Mouse (Mus musculus) midbrain, embryonic 14.5 days (tissue): ENCODE measurements around the gene Lgals1. TPM values are rescaled to one million over a fixed set of nuclear protein-coding genes. Genes with fewer than 3 reads are reported as not detected.

Source experiments
- ATAC-seq: fragments of 200-750 bp; cut with Nextera tagmentation; 2 replicates; pipeline ENCODE4 v1.8.0; 2017; ENCODE audit warnings: moderate number of reproducible peaks, moderate library complexity; ENCODE audit not compliant: low FRiP score, low TSS enrichment
- DNase-seq: peaks from one replicate; pipeline ENCODE4 v3.0.0-alpha.2; 2015
- H3K27ac ChIP-seq: fragments of 300-500 bp; sonication (generic); replicated peaks from 2 replicates; pipeline ENCODE4 v1.5.1; 2014; ENCODE audit warnings: mild to moderate bottlenecking, low read depth, low read length, moderate library complexity
- H3K27me3 ChIP-seq: fragments of 300-500 bp; sonication (generic); 2 replicates; pipeline ENCODE4 v1.6.1; 2014; ENCODE audit warnings: low read length, control low read depth, mixed read lengths; ENCODE audit not compliant: control insufficient read depth, insufficient read depth
- H3K36me3 ChIP-seq: fragments of 300-500 bp; sonication (generic); 2 replicates; pipeline ENCODE4 v1.6.1; 2014; ENCODE audit warnings: low read length, control low read depth; ENCODE audit not compliant: control insufficient read depth, insufficient read depth
- H3K4me1 ChIP-seq: fragments of 300-500 bp; sonication (generic); 2 replicates; pipeline ENCODE4 v1.6.1; 2014; ENCODE audit warnings: mild to moderate bottlenecking, antibody characterized with exemption, low read length, control low read depth; ENCODE audit not compliant: control insufficient read depth, insufficient read depth
- H3K4me2 ChIP-seq: fragments of 300-500 bp; sonication (generic); 2 replicates; pipeline ENCODE4 v1.6.1; 2014; ENCODE audit warnings: mild to moderate bottlenecking, low read length, moderate library complexity
- H3K4me3 ChIP-seq: fragments of 300-500 bp; sonication (generic); replicated peaks from 2 replicates; pipeline ENCODE4 v1.5.1; 2014; ENCODE audit warnings: low read depth, low read length
- H3K9ac ChIP-seq: fragments of 300-500 bp; sonication (generic); replicated peaks from 2 replicates; pipeline ENCODE4 v1.6.1; 2014; ENCODE audit warnings: mild to moderate bottlenecking, low read length, moderate library complexity
- H3K9me3 ChIP-seq: fragments of 300-500 bp; sonication (generic); 2 replicates; pipeline ENCODE4 v1.6.1; 2016; ENCODE audit warnings: low read length, control low read depth, mixed read lengths; ENCODE audit not compliant: control insufficient read depth
- WGBS: fragments of 180-500 bp; shearing (Covaris S2); extraction: QIAGEN DNeasy Blood & Tissue Kit; methylation state at CpG from one replicate; pipeline ENCODE4 v1.1.7; 2014; 5-methylcytosine and 5-hydroxymethylcytosine counted together
- polyA plus RNA-seq: library from polyadenylated mRNA; unstranded; fragments of >200 nt; fragmentation: Nextera tagmentation; extraction: Ambion mirVana; gene quantifications from 2 replicates; pipeline ENCODE4 v1.2.1, GENCODE M21; 2014

The Lgals1 gene
- polyA plus RNA-seq, 1 experiment from 2014 or later: 101 TPM

GRCm38 (mm10) chr15:78937311-78937710 lies 10.8 kb downstream of the Lgals1 start:
- Histone ChIP-seq H3K4me3 (no peak overlapping the region), H3K36me3 (peaks cover 51% of the 10 kb centered on the region), H3K9me3 (no peaks in the 10 kb centered on the region), H3K4me1 (peaks cover 11% of the 10 kb centered on the region), H3K27me3 (no peaks in the 10 kb centered on the region), H3K4me2 (no peak overlapping the region), H3K9ac (no peak overlapping the region), H3K27ac (no peak overlapping the region)
- 79% methylated on average over 10 of the region's 10 CpGs for WGBS
- ATAC-seq (no peak), DNase-seq (no peak)

- Histone ChIP-seq H3K27me3 (no peaks in the 10 kb centered on the region), H3K9me3 (no peaks in the 10 kb centered on the region), H3K4me2 (no peak overlapping the region), H3K9ac (no peak overlapping the region), H3K4me3 (no peak overlapping the region), H3K4me1 (peaks cover 14% of the 10 kb centered on the region), H3K36me3 (peaks cover 51% of the 10 kb centered on the region), H3K27ac (no peak overlapping the region)
- no peak for DNase-seq
- 77% methylated on average over 2 of the region's 2 CpGs for WGBS
- no peak for ATAC-seq
Measured at GRCm38 (mm10) chr15:78937963-78938362, 11.4 kb downstream of the Lgals1 start.

GRCm38 (mm10) chr15:78940325-78940724 lies 13.8 kb downstream of the Lgals1 start:
- Histone ChIP-seq H3K27ac (no peak overlapping the region), H3K9ac (no peak overlapping the region), H3K4me1 (peaks cover 14% of the 10 kb centered on the region), H3K4me3 (no peak overlapping the region), H3K27me3 (no peaks in the 10 kb centered on the region), H3K36me3 (peaks cover 51% of the 10 kb centered on the region), H3K4me2 (no peak overlapping the region), H3K9me3 (no peaks in the 10 kb centered on the region)
- no peak for DNase-seq
- WGBS: 93% methylated on average over 13 of the region's 13 CpGs
- ATAC-seq: no peak

GRCm38 (mm10) chr15:78942663-78943062 lies 16.1 kb downstream of the Lgals1 start:
- H3K4me3 ChIP-seq: peak overlapping the region; percentile 16; the same call in 1 of the 2 replicates
- ATAC-seq (peak; percentile 55; the same call in 1 of the 2 replicates), DNase-seq (peak; percentile 91)
- peaks cover 40% of the 10 kb centered on the region for H3K36me3 ChIP-seq
- peak overlapping the region; percentile 46 for H3K4me2 ChIP-seq
- 3% methylated on average over 9 of the region's 9 CpGs for WGBS
- peaks cover 6% of the 10 kb centered on the region; the same call in 1 of the 2 replicates for H3K4me1 ChIP-seq
- H3K9ac ChIP-seq: peak overlapping the region; percentile 53; the same call in 1 of the 2 replicates
- H3K27me3 ChIP-seq: no peaks in the 10 kb centered on the region
- H3K9me3 ChIP-seq: no peaks in the 10 kb centered on the region
- peak overlapping the region; percentile 72 for H3K27ac ChIP-seq

GRCm38 (mm10) chr15:78946232-78946631 lies 19.7 kb downstream of the Lgals1 start:
- Histone ChIP-seq H3K4me1 (peaks cover 17% of the 10 kb centered on the region), H3K27me3 (no peaks in the 10 kb centered on the region), H3K36me3 (peaks cover 5% of the 10 kb centered on the region), H3K9ac (no peak overlapping the region), H3K27ac (no peak overlapping the region), H3K4me3 (no peak overlapping the region), H3K4me2 (no peak overlapping the region), H3K9me3 (no peaks in the 10 kb centered on the region)
- peak; percentile 17 for DNase-seq
- 76% methylated on average over 7 of the region's 7 CpGs for WGBS
- no peak for ATAC-seq

GRCm38 (mm10) chr15:78947657-78948056 lies 21.1 kb downstream of the Lgals1 start, which contains the start of gene Triobp:
Gene Triobp (plus strand): TSS chr15:78947724.
- H3K9ac ChIP-seq: peak within 1 kb of the TSS; percentile 71
- ATAC-seq: peak; percentile 96

GRCm38 (mm10) chr15:78948152-78948725 lies 21.7 kb downstream of the Lgals1 start:
- Histone ChIP-seq H3K9me3 (no peaks in the 10 kb centered on the region), H3K4me1 (peaks cover 14% of the 10 kb centered on the region), H3K27ac (peak overlapping the region; percentile 72), H3K4me3 (peak overlapping the region; percentile 57), H3K36me3 (peaks cover 17% of the 10 kb centered on the region), H3K27me3 (no peaks in the 10 kb centered on the region), H3K4me2 (peak overlapping the region; percentile 65), H3K9ac (peak overlapping the region; percentile 71)
- ATAC-seq (peak; percentile 61; the same call in 1 of the 2 replicates), DNase-seq (no peak)
- 2% methylated on average over 11 of the region's 11 CpGs for WGBS

More at GRCm38 (mm10) chr15:78947657-78948056, 21.1 kb downstream of the Lgals1 start, which contains the start of gene Triobp:
- Histone ChIP-seq H3K4me1 (peaks cover 14% of the 10 kb centered on the region), H3K27me3 (no peaks in the 10 kb centered on the region), H3K4me2 (peak within 1 kb of the TSS; percentile 65), H3K36me3 (peaks cover 14% of the 10 kb centered on the region), H3K27ac (peak within 1 kb of the TSS; percentile 72), H3K4me3 (peak within 1 kb of the TSS; percentile 57), H3K9me3 (no peaks in the 10 kb centered on the region)
- WGBS: 1% methylated on average over 24 of the region's 24 CpGs
- peak; percentile 96 for DNase-seq

- WGBS: 98% methylated on average over 3 of the region's 3 CpGs
- H3K9ac ChIP-seq: no peak overlapping the region
Measured at GRCm38 (mm10) chr15:78948883-78949282, 22.4 kb downstream of the Lgals1 start.

GRCm38 (mm10) chr15:78955663-78956062 lies 29.1 kb downstream of the Lgals1 start:
- DNase-seq (no peak), ATAC-seq (no peak)
- Histone ChIP-seq H3K36me3 (peaks cover 67% of the 10 kb centered on the region), H3K9ac (no peak overlapping the region), H3K4me1 (no peaks in the 10 kb centered on the region), H3K4me2 (no peak overlapping the region), H3K9me3 (no peaks in the 10 kb centered on the region), H3K27ac (no peak overlapping the region), H3K27me3 (no peaks in the 10 kb centered on the region), H3K4me3 (no peak overlapping the region)
- WGBS: 76% methylated on average over 3 of the region's 3 CpGs

More at GRCm38 (mm10) chr15:78948883-78949282, 22.4 kb downstream of the Lgals1 start:
- Histone ChIP-seq H3K36me3 (peaks cover 21% of the 10 kb centered on the region), H3K4me3 (peak overlapping the region; percentile 57), H3K4me1 (peaks cover 14% of the 10 kb centered on the region), H3K27me3 (no peaks in the 10 kb centered on the region), H3K27ac (no peak overlapping the region), H3K9me3 (no peaks in the 10 kb centered on the region), H3K4me2 (peak overlapping the region; percentile 65)
- no peak for ATAC-seq
- no peak for DNase-seq
